Mouse (Mus musculus): ENCODE data around the gene Abcb7. TPM values are rescaled to one million over a fixed set of nuclear protein-coding genes. Genes with fewer than 3 reads are reported as not detected.

The Abcb7 gene
- polyA plus RNA-seq (2012; rRNA removed): 2.1 and 4.1 TPM in 2 replicates

GRCm38 (mm10) chrX:104413183-104413983 lies at the start of gene Abcb7:
TSS of gene Abcb7 (minus strand) at chrX:104413856.

Other genes with a start within 250 kb of the Abcb7 start
- gene Nexmif, start 212.7 kb downstream of the Abcb7 start, polyA plus RNA-seq (2012; rRNA removed): 4.9 and 8.9 TPM in 2 replicates
- 3.1 and 4.4 TPM in 2 replicates for gene Uprt, start 69.0 kb upstream of the Abcb7 start, polyA plus RNA-seq (2012; rRNA removed)

Measured in ovary, adult 2 months (tissue).